Mouse (Mus musculus) bone marrow, adult 2 months (tissue): ENCODE measurements around the gene Trub1.

Experiments
- CTCF ChIP-seq: fragments of 200-500 bp; IDR thresholded peaks from 2 replicates; pipeline ENCODE4 v1.5.1; 2011; ENCODE audit warnings: low read length, control low read depth; ENCODE audit not compliant: control insufficient read depth, insufficient read depth
- POLR2A ChIP-seq: fragments of 200-500 bp; IDR thresholded peaks from 2 replicates; pipeline ENCODE4 v1.6.1; 2011; ENCODE audit warnings: low read depth, mild to moderate bottlenecking, control low read depth, low read length, borderline replicate concordance; ENCODE audit not compliant: control insufficient read depth

DNA sequence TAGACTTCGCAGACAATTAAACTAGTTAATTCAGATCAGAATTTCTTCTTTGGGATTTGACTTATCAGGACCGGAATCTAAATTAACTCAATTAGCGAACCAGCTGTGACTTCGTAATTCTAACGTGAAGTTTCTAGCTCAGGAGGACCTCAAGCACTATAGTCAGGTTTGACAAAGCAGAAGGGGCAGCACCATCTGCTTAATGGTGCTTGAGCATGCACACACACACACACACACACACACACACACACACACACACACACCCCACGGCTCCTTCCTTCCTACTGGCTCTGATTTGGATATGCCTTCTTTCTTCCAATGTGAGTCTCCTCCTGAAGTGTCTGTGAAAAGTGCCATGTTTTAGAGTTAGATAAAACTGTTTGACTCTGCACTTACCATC is 18.7 kb upstream of the Trub1 start:
- TF ChIP-seq POLR2A (no peak), CTCF (no peak)
